Mouse (Mus musculus) limb, embryonic 15.5 days (tissue): ENCODE results near the gene Ssmem1. TPM values are rescaled to one million over a fixed set of nuclear protein-coding genes. Genes with fewer than 3 reads are reported as not detected.

ENCODE experiments used
- ATAC-seq: fragments of 200-750 bp; cut with Nextera tagmentation; 2 replicates; pipeline ENCODE4 v1.8.0; 2017; ENCODE audit warnings: low read depth, moderate TSS enrichment; ENCODE audit not compliant: insufficient number of reproducible peaks, low FRiP score, low TSS enrichment
- H3K27ac ChIP-seq: fragments of 300-500 bp; sonication (generic); 2 replicates; pipeline ENCODE4 v1.5.1; 2015; ENCODE audit warnings: moderate library complexity, mild to moderate bottlenecking, inconsistent platforms
- H3K27me3 ChIP-seq: fragments of 300-500 bp; sonication (generic); 2 replicates; pipeline ENCODE4 v1.6.1; 2015; ENCODE audit warnings: inconsistent platforms
- H3K36me3 ChIP-seq: fragments of 300-500 bp; sonication (generic); 2 replicates; pipeline ENCODE4 v1.6.1; 2015; ENCODE audit warnings: inconsistent platforms
- H3K4me1 ChIP-seq: fragments of 300-500 bp; sonication (generic); 2 replicates; pipeline ENCODE4 v1.6.1; 2015; ENCODE audit warnings: inconsistent platforms
- H3K4me2 ChIP-seq: fragments of 300-500 bp; sonication (generic); 2 replicates; pipeline ENCODE4 v1.6.1; 2015; ENCODE audit warnings: mild to moderate bottlenecking, inconsistent platforms
- H3K4me3 ChIP-seq: fragments of 300-500 bp; sonication (generic); 2 replicates; pipeline ENCODE4 v1.5.1; 2015; ENCODE audit warnings: mild to moderate bottlenecking, inconsistent platforms
- H3K9ac ChIP-seq: fragments of 300-500 bp; sonication (generic); 2 replicates; pipeline ENCODE4 v1.6.1; 2015; ENCODE audit warnings: inconsistent platforms
- H3K9me3 ChIP-seq: fragments of 300-500 bp; sonication (generic); 2 replicates; pipeline ENCODE4 v1.6.1; 2016; ENCODE audit warnings: inconsistent platforms
- WGBS: fragments of 180-500 bp; shearing (Covaris S2); methylation state at CpG from one replicate; pipeline ENCODE4 v1.1.7; 2015; 5-methylcytosine and 5-hydroxymethylcytosine counted together
- polyA plus RNA-seq: library from polyadenylated mRNA; unstranded; fragments of >200 nt; fragmentation: Nextera tagmentation; extraction: Ambion mirVana; gene quantifications from 2 replicates; pipeline ENCODE4 v1.2.1, GENCODE M21; 2015

The Ssmem1 gene
- polyA plus RNA-seq, 1 experiment from 2014 or later = 0.14 TPM

GRCm38 (mm10) chr6:30528800-30529199 is 19.2 kb downstream of the Ssmem1 start:
- Histone ChIP-seq H3K4me1 (peaks cover 39% of the 10 kb centered on the region), H3K27ac (no peak overlapping the region), H3K9me3 (no peaks in the 10 kb centered on the region), H3K4me2 (no peak overlapping the region), H3K4me3 (no peak overlapping the region), H3K27me3 (no peaks in the 10 kb centered on the region), H3K9ac (no peak overlapping the region), H3K36me3 (no peaks in the 10 kb centered on the region)
- no peak for ATAC-seq
- 27% methylated on average over 6 of the region's 6 CpGs for WGBS

GRCm38 (mm10) chr6:30535340-30535739 is 25.7 kb downstream of the Ssmem1 start:
- Histone ChIP-seq H3K4me2 (no peak overlapping the region), H3K4me3 (no peak overlapping the region), H3K9ac (no peak overlapping the region), H3K27ac (no peak overlapping the region), H3K36me3 (no peaks in the 10 kb centered on the region), H3K9me3 (no peaks in the 10 kb centered on the region), H3K4me1 (peaks cover 11% of the 10 kb centered on the region), H3K27me3 (no peaks in the 10 kb centered on the region)
- WGBS = 51% methylated on average over 3 of the region's 3 CpGs
- ATAC-seq = no peak

GRCm38 (mm10) chr6:30538240-30538639 is 28.6 kb downstream of the Ssmem1 start:
- no peaks in the 10 kb centered on the region for H3K36me3 ChIP-seq
- H3K9ac ChIP-seq = no peak overlapping the region
- no peak for ATAC-seq
- peaks cover 18% of the 10 kb centered on the region for H3K4me1 ChIP-seq
- H3K4me3 ChIP-seq = no peak overlapping the region
- 26% methylated on average over 10 of the region's 10 CpGs for WGBS
- no peaks in the 10 kb centered on the region for H3K9me3 ChIP-seq
- no peaks in the 10 kb centered on the region for H3K27me3 ChIP-seq
- H3K27ac ChIP-seq = peak overlapping the region; percentile 57
- H3K4me2 ChIP-seq = no peak overlapping the region

- no peak for ATAC-seq
- WGBS = 36% methylated on average over 5 of the region's 5 CpGs
- H3K4me1 ChIP-seq = peaks cover 22% of the 10 kb centered on the region
- H3K4me3 ChIP-seq = no peak overlapping the region
- H3K9ac ChIP-seq = no peak overlapping the region
- H3K36me3 ChIP-seq = no peaks in the 10 kb centered on the region
- H3K4me2 ChIP-seq = no peak overlapping the region
- H3K9me3 ChIP-seq = no peaks in the 10 kb centered on the region
- peak overlapping the region; percentile 57 for H3K27ac ChIP-seq
- no peaks in the 10 kb centered on the region for H3K27me3 ChIP-seq
Observed at GRCm38 (mm10) chr6:30538800-30539199, 29.2 kb downstream of the Ssmem1 start.

- Histone ChIP-seq H3K9ac (no peak within 1 kb of the TSS), H3K4me2 (no peak within 1 kb of the TSS), H3K27me3 (no peaks in the 10 kb centered on the region), H3K4me1 (peaks cover 32% of the 10 kb centered on the region), H3K9me3 (no peaks in the 10 kb centered on the region), H3K27ac (no peak within 1 kb of the TSS), H3K36me3 (no peaks in the 10 kb centered on the region), H3K4me3 (no peak within 1 kb of the TSS)
- no peak for ATAC-seq
- WGBS = 56% methylated on average over 11 of the region's 11 CpGs
Observed at GRCm38 (mm10) chr6:30541009-30541799, 31.6 kb downstream of the Ssmem1 start, which contains the start of gene Cpa2. TSS of gene Cpa2 (plus strand) at chr6:30541582.

GRCm38 (mm10) chr6:30542277-30542676 is 32.6 kb downstream of the Ssmem1 start:
- Histone ChIP-seq H3K27ac (no peak overlapping the region), H3K4me3 (no peak overlapping the region)
- no peak for ATAC-seq

GRCm38 (mm10) chr6:30543077-30543476 is 33.4 kb downstream of the Ssmem1 start:
- Histone ChIP-seq H3K9me3 (no peaks in the 10 kb centered on the region), H3K27ac (peak overlapping the region; percentile 70), H3K27me3 (no peaks in the 10 kb centered on the region), H3K9ac (no peak overlapping the region), H3K4me2 (no peak overlapping the region), H3K4me1 (peaks cover 43% of the 10 kb centered on the region), H3K36me3 (no peaks in the 10 kb centered on the region), H3K4me3 (no peak overlapping the region)
- 23% methylated on average over 12 of the region's 12 CpGs for WGBS
- ATAC-seq = no peak

More at GRCm38 (mm10) chr6:30542277-30542676, 32.6 kb downstream of the Ssmem1 start:
- no peak overlapping the region for H3K9ac ChIP-seq
- no peaks in the 10 kb centered on the region for H3K9me3 ChIP-seq
- WGBS = 47% methylated on average over 6 of the region's 6 CpGs
- H3K4me2 ChIP-seq = no peak overlapping the region
- no peaks in the 10 kb centered on the region for H3K36me3 ChIP-seq
- peaks cover 42% of the 10 kb centered on the region for H3K4me1 ChIP-seq
- H3K27me3 ChIP-seq = no peaks in the 10 kb centered on the region

- 13% methylated on average over 8 of the region's 8 CpGs for WGBS
- Histone ChIP-seq H3K9me3 (no peaks in the 10 kb centered on the region), H3K9ac (no peak overlapping the region), H3K36me3 (no peaks in the 10 kb centered on the region), H3K4me1 (peaks cover 41% of the 10 kb centered on the region), H3K4me2 (peak overlapping the region; percentile 7; the same call in 1 of the 2 replicates), H3K27ac (peak overlapping the region; percentile 70), H3K4me3 (no peak overlapping the region), H3K27me3 (no peaks in the 10 kb centered on the region)
- no peak for ATAC-seq
Observed at GRCm38 (mm10) chr6:30543851-30544250, 34.2 kb downstream of the Ssmem1 start.

- 41% methylated on average over 7 of the region's 7 CpGs for WGBS
- H3K27ac ChIP-seq = peak overlapping the region; percentile 6; the same call in 1 of the 2 replicates
- peaks cover 53% of the 10 kb centered on the region for H3K4me1 ChIP-seq
- no peaks in the 10 kb centered on the region for H3K9me3 ChIP-seq
- ATAC-seq = no peak
- no peak overlapping the region for H3K9ac ChIP-seq
- H3K4me3 ChIP-seq = no peak overlapping the region
- H3K27me3 ChIP-seq = no peaks in the 10 kb centered on the region
- H3K36me3 ChIP-seq = no peaks in the 10 kb centered on the region
- H3K4me2 ChIP-seq = no peak overlapping the region
Observed at GRCm38 (mm10) chr6:30545689-30546088, 36.0 kb downstream of the Ssmem1 start.

- 9% methylated on average over 17 of the region's 17 CpGs for WGBS
- Histone ChIP-seq H3K36me3 (no peaks in the 10 kb centered on the region), H3K9me3 (no peaks in the 10 kb centered on the region), H3K4me1 (peaks cover 58% of the 10 kb centered on the region), H3K27ac (peak overlapping the region; percentile 83), H3K4me2 (peak overlapping the region; percentile 41), H3K27me3 (no peaks in the 10 kb centered on the region), H3K4me3 (peak overlapping the region; percentile 23), H3K9ac (no peak overlapping the region)
- ATAC-seq = no peak
Observed at GRCm38 (mm10) chr6:30546571-30547273, 37.1 kb downstream of the Ssmem1 start.

GRCm38 (mm10) chr6:30547274-30547645 is 37.6 kb downstream of the Ssmem1 start:
- ATAC-seq = no peak
- peak overlapping the region; percentile 41 for H3K4me2 ChIP-seq
- H3K36me3 ChIP-seq = no peaks in the 10 kb centered on the region
- WGBS = 1% methylated on average over 14 of the region's 17 CpGs
- H3K27ac ChIP-seq = peak overlapping the region; percentile 83
- peaks cover 61% of the 10 kb centered on the region for H3K4me1 ChIP-seq
- H3K9me3 ChIP-seq = no peaks in the 10 kb centered on the region
- H3K4me3 ChIP-seq = peak overlapping the region; percentile 23
- no peaks in the 10 kb centered on the region for H3K27me3 ChIP-seq
- no peak overlapping the region for H3K9ac ChIP-seq

GRCm38 (mm10) chr6:30547656-30548306 is 38.1 kb downstream of the Ssmem1 start:
- no peak overlapping the region; the same call in 1 of the 2 replicates for H3K4me3 ChIP-seq
- H3K4me1 ChIP-seq = peaks cover 64% of the 10 kb centered on the region
- WGBS = 27% methylated on average over 9 of the region's 9 CpGs

More at GRCm38 (mm10) chr6:30547656-30548306, 38.1 kb downstream of the Ssmem1 start:
- H3K4me2 ChIP-seq = peak overlapping the region; percentile 41
- ATAC-seq = no peak
- H3K27me3 ChIP-seq = no peaks in the 10 kb centered on the region
- H3K27ac ChIP-seq = peak overlapping the region; percentile 83
- H3K9me3 ChIP-seq = no peaks in the 10 kb centered on the region
- H3K36me3 ChIP-seq = no peaks in the 10 kb centered on the region
- no peak overlapping the region for H3K9ac ChIP-seq
